Mouse (Mus musculus): Measurements from ENCODE around the gene Etv6.

DNA sequence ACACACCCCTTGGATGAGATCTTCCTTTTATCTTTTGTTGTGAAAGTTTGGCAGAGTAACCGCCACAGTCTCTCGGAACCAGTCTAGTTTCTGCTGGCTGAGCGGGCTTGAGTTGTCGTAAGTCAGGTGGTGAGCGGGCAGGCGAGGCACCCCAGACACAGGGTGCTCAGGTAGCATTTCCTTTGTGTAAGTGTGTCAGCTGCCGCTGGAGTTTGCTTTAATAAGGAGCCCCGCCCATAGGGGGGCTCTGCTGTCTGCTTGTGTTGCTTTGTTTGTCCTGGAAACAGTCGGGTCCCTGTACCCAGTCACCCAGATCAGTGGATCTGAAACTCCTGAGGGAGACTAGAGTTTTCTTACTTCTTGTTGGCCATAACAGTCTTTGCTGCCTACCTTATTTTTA is 47.5 kb upstream of the Etv6 start:
- no peak for TF ChIP-seq CTCF (IDR thresholded peaks at IDR 0.05; ENCODE audit: borderline replicate concordance, insufficient read depth, low read length)
- TF ChIP-seq POLR2A (IDR thresholded peaks at IDR 0.05; ENCODE audit: low read depth, low read length) = no peak
